Mouse (Mus musculus) testis, adult 2 months (tissue): ENCODE data around the gene H60b.
"Not testable (repeated sequence)": the region's sequence is repeated elsewhere in the genome, so short reads cannot be mapped to it uniquely, and the experiment has no call there.

Experiments used
- CTCF ChIP-seq: fragments of 200-500 bp; IDR thresholded peaks from 2 replicates; pipeline ENCODE4 v1.5.1; 2012; ENCODE audit warnings: low read depth, mild to moderate bottlenecking, inconsistent platforms, low read length, moderate library complexity; ENCODE audit not compliant: control insufficient read depth, insufficient read depth, insufficient replicate concordance
- POLR2A ChIP-seq: fragments of 200-500 bp; IDR thresholded peaks from 2 replicates; pipeline ENCODE4 v1.6.1; 2012; ENCODE audit warnings: low read depth, mild to moderate bottlenecking, inconsistent platforms, low read length, moderate library complexity; ENCODE audit not compliant: control insufficient read depth

DNA sequence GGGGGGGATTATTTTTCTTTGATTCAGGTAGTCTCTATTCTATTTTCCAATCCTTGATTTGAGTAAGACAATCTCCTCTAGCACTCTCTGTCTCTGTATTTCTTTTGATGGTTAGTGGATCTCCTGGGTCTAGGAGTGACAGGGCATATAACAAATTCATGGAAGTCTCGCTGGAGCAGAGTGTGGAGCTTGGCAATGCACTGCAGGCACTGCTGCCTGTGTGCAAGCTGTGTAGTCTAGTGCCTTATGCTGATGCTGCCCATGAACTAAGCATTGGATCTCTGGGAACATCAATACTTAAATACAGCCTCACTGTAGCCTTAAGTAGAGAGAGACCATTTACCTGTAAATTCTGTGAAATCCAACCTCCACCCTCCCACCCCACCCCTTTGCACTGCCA lies 48.1 kb downstream of the H60b start:
- TF ChIP-seq CTCF, POLR2A: not testable (repeated sequence)
